Mouse (Mus musculus): ENCODE results near the gene Gjb6.

The Gjb6 gene

DNA sequence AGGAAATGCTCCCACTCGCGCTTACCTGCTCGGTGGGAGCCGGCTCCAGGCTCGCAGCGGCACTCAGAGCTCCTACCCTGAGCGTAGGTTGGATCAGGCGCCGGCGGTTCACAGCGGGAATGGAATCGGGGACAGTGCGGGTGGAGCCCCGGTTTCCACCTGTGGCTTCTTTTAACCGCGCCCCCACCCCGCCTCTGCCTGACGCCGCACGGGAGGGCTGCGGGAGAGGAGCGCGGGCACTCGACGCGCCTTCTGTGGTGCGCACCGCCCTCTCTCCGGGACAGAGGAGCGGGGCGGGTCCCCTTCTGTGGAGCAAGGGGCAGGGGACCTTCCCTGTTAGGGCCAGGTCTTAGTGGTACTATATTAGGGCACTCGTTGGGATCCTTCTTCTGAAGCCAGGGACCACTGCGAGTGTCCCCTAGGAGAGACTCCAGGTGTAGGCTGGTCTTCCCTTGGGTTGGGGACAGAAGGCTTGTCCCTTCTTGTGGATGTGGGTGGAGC is at the start of gene Gjb6:
TSS of gene Gjb6 (minus strand) at position 451 of the 501 bp plus-strand sequence.
- no peak for DNase-seq

DNA sequence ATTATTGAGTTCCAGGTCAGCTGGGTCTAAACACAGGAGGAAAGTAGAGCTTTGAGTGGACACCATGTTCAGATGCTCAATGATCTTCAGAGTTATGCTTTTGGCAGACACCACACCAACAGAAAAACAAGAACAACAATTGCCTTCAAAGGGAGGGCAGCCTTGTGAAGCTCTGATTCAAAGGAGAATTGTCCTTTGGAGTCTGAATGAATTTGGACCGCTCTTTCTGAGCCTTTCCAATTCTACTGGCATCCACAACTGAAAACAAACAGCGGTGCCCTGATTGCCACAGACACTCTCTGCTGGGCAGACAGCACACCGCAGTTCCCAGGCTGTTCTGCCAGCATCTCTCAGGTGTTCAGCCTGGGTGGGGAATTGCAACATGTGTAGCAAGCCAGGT is 32.1 kb upstream of the Gjb6 start:
- DNase-seq, result peak in 1 of 2 experiments; percentile 3

GRCm38 (mm10) chr14:57161833-57162232 is 28.4 kb upstream of the Gjb6 start:
- DNase-seq, result no peak

DNA sequence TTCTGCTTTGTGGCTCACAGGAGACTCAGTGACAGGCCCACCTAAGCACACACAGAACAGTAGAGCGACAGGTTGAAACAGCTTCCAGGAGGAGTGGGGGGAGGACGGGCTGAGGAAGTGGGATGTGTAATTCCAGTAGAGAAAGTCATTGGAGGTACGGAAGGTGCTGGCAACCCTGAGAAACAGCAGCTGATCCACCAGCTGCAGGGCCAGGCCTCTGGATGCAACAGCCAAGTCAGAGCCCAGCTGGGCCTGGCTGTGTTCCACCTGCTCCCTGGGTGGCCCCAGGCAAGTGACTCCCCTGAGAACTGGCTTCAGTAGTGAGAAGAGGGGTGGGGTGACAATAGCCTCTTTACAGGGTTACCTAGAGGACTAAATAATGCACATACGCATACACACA is 27.8 kb upstream of the Gjb6 start:
- peak; percentile 14 to 16 for DNase-seq

GRCm38 (mm10) chr14:57154916-57155315 is 21.5 kb upstream of the Gjb6 start:
- DNase-seq, result no peak

DNA sequence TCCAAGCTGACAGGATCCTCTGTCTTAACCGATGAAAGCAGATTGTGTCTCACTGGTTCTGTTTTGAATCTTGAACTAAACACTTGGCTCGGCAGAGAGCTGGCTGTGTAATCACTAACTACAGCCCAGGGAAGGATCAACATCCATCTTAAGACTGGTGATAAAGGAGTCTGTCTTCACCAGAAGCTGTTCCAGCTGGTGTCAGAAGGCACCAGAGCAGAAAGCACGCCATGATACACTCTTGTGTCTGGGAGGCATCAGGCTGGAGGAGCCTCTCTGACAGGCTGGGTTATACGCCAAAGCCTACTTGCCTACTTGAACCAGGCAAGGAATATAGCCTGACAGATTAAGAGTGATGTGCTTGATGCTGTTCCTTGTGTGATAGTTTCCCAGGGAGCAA is 12.3 kb upstream of the Gjb6 start:
- DNase-seq, result no peak

GRCm38 (mm10) chr14:57135265-57135664 is 1.9 kb upstream of the Gjb6 start:
- no peak for DNase-seq

DNA sequence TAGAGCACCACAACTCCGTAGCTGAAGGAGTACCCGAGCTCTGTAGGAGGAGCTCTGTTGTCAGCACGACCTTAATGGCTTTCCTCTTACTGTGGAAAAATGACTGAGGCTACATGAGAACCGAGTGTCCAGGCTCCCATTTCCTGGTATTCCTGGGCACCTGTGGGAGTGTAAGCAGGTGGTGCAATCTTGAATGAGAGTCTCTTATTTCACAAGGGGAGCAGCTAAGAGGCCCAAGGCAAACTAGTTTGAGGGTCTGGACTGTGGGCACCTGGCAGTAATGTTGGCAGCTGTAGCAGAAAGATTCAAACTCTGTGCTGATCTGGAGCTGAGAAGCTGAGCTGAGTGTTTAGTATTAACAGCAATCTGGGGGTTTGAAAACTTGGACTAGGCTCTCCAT is 6.0 kb downstream of the Gjb6 start:
- DNase-seq, result no peak

GRCm38 (mm10) chr14:57122295-57122694 is 11.1 kb downstream of the Gjb6 start:
- no peak for DNase-seq

- peak; percentile 8 to 26 for DNase-seq
Measured at GRCm38 (mm10) chr14:57115823-57116544, 17.4 kb downstream of the Gjb6 start, which contains the start of gene Gm4491. Gene Gm4491, minus strand, starts transcription at chr14:57115883.

DNA sequence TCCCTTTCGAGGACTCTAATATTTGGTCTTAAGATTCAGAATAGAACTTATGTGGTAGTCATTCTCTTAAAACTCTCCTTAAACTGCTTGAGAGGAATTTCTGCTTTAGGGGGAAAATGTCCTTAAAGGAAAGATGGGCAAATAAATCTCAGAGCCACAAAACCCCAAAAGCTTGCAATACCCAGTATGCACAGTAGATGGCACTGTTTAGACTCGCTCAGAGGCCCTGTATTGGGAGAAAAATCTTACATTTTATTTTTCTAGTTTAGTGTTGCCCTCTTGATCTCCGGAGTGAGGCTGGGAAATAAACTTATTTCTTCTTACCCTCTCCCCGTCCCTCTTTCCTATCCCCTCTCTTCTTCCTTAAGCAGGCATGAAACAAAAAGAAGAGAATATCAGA is 24.2 kb downstream of the Gjb6 start:
- peak; percentile 25 to 55 for DNase-seq

- no peak for DNase-seq
Measured at GRCm38 (mm10) chr14:57107916-57108315, 25.5 kb downstream of the Gjb6 start.

DNA sequence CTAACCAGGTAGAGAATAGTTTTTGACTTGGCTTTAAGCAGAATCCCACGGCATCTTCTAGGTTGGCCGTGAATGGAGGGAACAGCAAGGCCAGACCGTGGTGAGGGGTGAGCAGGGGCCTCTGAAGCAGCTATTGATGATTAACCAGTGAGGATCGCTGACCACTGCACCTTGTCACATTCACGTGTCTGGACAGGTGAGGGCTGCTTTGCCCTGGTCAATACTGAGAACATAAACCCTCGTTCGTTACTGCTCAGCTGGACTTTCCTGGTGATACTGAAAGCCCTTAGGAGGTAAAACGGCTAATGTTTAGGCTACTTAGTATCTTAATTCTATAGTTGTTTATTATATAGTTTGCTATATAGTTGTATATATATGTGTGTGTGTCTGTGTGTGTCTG is 26.3 kb downstream of the Gjb6 start:
- DNase-seq, result no peak

DNA sequence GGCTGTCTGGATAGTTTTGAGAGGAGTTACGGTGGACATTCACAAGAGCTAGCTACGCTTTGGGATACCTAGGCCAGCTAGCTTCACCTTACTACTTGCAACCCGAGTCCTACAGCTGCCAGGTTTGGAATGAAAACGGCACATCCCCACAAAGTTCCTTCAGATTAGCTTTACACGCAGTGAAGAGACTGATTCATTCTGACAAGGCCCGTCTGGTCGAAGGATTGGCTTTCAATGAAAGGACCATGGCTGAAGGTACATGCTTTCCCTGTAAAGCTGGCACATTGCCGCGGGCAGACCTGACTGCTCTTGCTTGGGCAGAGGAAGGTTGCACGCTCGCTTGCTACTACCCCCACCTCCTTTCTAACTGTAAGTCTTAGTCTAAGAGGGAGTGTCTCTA is 27.7 kb downstream of the Gjb6 start:
- DNase-seq, result no peak

- no peak for DNase-seq
Measured at GRCm38 (mm10) chr14:57105111-57105510, 28.3 kb downstream of the Gjb6 start.

DNA sequence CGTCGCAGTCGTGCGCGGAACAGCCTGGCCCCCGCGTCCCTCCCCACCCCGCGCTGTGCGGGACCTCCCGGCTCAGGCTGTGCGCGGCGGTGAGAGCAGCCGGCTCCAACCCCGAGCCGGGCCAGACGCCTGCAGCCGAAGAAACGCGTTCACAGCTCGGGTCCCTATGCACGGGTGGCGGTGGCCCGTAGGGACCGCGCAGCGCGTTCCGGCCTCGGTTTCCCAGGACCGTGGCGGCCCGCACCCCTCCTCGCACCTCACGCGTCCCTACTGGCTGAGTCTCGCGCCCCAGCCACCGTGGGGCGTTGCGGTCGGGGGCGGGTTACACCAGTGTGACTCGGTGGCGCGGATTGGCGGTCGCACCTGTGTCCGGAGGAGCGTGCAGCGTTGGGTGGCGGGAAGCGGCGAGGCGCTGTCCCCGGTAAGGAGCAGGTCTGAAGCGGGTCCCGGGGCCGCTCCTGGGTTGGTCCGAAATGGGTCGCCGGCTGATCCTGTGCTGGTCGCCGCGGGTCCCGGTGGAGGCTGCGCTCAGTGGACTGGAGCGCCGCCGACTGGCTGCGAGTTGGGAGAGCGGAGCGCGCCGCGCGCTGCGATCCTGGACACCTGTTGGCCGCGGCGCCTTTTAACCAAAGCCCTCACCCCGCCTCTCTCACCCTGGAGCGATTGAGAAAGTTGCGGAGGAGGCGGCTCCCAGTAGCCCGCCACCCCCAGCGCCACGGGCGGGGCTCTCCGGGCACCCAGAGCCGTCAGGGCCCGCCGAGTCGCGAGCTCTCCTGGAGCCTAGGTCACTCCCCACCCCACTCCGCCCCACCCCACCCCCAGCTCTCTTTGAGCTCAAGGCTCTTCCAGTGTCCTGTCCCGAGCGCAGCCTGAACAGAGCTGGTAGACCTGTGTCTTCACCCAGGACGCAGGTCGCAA is 29.0 kb downstream of the Gjb6 start, which contains the start of gene Gjb2:
TSS of gene Gjb2 (minus strand) at position 597 of the 918 bp plus-strand sequence.
- peak; percentile 4 to 12 for DNase-seq

DNA sequence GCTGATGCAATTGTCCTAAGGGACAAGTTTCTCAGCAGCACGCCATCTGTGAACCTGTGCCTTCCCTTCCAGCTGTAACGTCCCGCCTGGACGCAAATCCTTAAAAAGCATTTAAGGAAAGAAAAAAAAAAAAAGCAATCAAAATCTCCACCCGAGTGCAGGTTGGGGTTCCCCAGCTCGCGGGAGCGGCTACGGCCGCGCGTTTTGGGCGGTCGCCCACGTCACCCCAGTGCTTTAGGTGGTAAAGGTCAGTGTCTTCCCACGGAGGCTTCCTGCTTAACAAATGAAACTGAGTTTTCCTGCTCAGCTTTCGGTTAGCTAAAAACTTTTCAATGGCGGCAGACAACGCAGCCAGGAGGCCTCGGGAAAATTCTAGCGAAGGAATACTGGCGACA is 29.7 kb downstream of the Gjb6 start:
- DNase-seq, result no peak

GRCm38 (mm10) chr14:57103121-57103520 is 30.3 kb downstream of the Gjb6 start:
- no peak for DNase-seq

- no peak for DNase-seq
Measured at GRCm38 (mm10) chr14:57101623-57102022, 31.8 kb downstream of the Gjb6 start.

DNA sequence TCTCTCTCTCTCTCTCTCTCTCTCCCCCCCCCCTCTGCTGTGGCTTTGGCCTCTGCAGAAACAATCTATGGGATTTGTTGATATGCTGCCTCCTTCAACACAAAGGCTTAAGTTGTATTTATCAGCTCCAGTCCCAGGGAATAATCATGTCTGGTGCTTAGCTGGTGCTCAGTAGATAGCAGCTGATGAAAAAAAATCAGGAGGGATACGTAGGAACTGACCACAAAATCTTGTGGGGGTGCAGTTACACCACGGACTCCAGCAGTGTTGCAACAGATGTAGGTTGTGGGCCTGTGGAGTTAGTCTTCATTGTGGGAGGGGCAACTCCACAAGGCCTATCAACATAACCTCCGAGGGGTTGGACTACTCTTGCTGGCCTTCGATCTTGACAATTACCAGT is 37.6 kb downstream of the Gjb6 start:
- DNase-seq, result no peak

DNA sequence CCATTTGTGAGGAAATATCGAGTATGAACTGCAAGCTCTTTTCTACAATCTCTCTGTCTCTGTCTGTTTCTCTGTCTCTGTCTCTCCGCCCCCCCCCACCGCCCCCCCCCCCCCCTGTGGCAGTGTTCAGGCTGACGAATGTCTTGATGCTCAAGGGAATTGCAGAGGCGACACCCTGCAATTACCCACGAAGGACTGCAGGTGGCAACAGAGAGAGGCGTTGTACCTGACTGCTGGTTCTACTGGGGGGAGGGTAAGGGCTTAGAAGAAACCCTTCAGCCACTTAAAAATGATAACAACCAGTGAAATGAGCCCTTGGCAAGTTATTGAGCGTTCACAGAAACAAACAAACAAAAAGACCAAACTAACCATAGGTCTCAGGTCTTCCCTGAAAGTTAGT is 40.4 kb downstream of the Gjb6 start:
- peak; percentile 35 to 46 for DNase-seq

GRCm38 (mm10) chr14:57090001-57090400 is 43.4 kb downstream of the Gjb6 start:
- no peak for DNase-seq

DNA sequence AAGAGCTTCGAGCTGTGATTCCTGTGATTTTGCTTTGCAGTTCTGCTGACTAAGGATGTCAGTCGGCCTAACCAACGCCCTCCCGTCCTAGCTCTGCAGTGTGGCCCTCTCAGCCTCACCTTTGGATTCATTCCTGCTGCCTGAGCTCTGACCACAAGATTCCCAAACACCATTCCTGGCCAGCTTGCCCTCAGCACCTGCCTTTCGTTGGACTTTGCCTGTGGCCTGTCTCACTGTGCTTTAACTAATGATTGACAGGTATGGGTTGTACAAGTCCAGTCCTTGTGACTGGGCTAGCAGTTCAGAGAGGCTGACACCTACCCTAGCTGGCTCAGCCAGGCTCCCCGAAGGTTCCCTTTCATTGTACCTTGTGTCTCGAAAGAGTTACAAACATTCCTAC is 44.3 kb downstream of the Gjb6 start:
- no peak for DNase-seq

GRCm38 (mm10) chr14:57084180-57084668 is 49.2 kb downstream of the Gjb6 start:
- no peak for DNase-seq

Measured in cerebellum, adult 18-20 months (tissue).